Mouse (Mus musculus) heart, adult 8-10 months (tissue): Measurements from ENCODE around the gene Hist3h2ba. TPM values are rescaled to one million over a fixed set of nuclear protein-coding genes. Genes with fewer than 3 reads are reported as not detected.
A peak's percentile ranks its signal among the peaks of the same experiment; 100 is the strongest.
"Not testable (repeated sequence)": the region's sequence is repeated elsewhere in the genome, so short reads cannot be mapped to it uniquely, and the experiment has no call there.

Experiments
- DNase-seq: peaks from one replicate; pipeline ENCODE4 v3.0.0; 2022; ENCODE audit warnings: low spot score
- total RNA-seq, 4 experiments: library from RNA; stranded (reverse); gene quantifications; 2 replicates each; pipeline ENCODE4 v1.2.4; 2022

Hist3h2ba gene
- total RNA-seq, 4 experiments from 2014 or later = 1.3 to 1.4 (median 1.3) TPM; not detected in 1

- peak; percentile 90 for DNase-seq
These were observed 10.2 kb upstream of the Hist3h2ba start, which contains the start of gene Rnf187 for GRCm38 (mm10) chr11:58938322-58939087. TSS of gene Rnf187 (minus strand) at chr11:58938916.

GRCm38 (mm10) chr11:58939088-58939439 lies 9.7 kb upstream of the Hist3h2ba start:
- DNase-seq = no peak

DNA sequence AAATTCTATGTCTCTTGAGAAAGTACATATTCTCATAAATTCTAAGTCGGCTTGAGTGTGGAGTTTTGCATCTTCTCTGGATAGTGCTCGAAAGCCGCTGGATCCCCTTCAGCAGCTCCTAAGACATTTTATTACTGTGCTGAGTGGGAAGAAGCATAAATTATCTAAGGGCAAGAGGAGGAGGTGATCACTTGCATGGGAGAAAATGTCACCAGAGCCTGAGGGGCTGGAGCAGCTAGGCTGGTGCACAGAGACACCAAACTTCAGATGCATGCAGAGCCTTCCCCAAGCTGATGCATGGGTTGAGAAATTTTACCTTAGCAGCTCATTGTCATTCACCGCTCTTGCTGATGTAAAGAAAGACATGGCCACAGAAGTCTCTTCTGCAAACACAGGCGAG lies 4.6 kb upstream of the Hist3h2ba start:
- DNase-seq = no peak

DNA sequence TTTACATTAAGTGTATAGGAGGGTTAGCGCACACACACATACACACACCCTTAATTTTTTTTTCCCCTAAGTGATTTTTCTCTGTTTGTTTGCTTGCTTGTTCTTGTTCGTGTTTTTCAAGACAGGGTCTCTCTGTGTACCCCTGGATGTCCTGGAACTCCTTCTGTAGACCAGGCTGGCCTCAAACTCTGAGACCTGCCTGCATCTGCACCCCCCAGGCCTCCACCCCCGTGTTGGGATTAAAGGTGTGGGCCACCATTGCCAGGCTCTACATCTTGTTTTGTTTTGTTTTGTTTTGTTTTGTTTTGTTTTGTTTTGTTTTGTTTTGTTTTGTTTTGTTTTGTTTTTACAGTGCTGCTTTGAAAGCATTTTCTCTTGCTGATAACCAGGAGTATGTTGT lies 1.4 kb upstream of the Hist3h2ba start:
- DNase-seq = no peak

DNA sequence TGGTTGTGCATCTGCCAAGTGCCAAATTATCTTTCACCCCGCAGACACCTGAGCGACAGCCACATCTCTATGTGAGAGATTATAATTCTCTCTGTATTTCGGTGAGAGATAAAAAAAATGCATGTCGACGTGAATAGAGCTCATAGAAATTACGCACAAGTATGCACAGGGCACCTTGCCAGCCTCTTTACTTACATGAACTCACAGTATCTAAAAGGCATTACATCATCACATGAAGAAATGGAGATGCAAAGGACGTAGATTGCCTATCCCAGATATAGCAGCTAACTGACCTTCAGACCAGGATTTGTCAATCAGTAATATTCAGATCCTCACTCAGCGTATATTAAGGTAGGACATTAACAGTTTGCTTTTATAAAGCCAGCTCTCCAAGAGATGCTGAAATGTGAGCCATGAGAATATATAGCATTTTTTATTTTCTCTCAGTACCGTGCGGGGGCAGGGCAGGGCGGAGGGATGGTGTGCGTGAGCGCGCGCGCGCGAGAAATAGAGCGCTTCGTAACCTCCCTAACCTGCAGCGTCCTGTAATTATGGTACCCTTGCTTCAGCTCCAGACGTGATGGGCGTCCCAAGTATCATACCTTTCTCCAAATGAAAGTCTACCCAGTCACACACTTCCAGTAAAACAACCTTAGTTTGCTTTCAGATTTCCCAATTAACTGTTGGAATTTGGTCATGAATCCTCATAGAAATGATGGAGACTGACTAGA lies 757 bp upstream of the Hist3h2ba start:
- no peak for DNase-seq

- DNase-seq = no peak
These were observed 1.0 kb downstream of the Hist3h2ba start for GRCm38 (mm10) chr11:58949480-58950431.

DNA sequence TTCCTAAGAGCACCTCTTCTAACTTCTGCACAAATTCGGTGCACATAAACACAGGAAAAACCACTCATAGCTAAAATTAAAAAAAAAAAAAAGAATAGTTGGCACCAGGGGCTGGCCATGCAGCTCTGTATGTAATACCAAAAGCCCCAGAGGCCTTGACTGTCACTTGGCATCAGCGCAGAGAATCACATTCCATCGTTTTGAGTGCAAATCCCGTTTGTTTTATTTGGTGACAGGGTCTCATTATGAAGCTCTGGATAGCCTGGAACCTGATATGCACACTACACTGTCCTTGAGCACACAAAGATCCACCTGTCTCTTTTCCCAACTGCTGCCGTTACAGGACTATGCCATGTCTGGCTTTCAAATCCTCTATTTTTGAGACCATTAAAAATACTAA lies 2.5 kb downstream of the Hist3h2ba start:
- no peak for DNase-seq

GRCm38 (mm10) chr11:58953351-58954169 lies 4.8 kb downstream of the Hist3h2ba start:
- DNase-seq = no peak

GRCm38 (mm10) chr11:58954170-58954419 lies 5.4 kb downstream of the Hist3h2ba start:
- DNase-seq = not testable (repeated sequence)

DNA sequence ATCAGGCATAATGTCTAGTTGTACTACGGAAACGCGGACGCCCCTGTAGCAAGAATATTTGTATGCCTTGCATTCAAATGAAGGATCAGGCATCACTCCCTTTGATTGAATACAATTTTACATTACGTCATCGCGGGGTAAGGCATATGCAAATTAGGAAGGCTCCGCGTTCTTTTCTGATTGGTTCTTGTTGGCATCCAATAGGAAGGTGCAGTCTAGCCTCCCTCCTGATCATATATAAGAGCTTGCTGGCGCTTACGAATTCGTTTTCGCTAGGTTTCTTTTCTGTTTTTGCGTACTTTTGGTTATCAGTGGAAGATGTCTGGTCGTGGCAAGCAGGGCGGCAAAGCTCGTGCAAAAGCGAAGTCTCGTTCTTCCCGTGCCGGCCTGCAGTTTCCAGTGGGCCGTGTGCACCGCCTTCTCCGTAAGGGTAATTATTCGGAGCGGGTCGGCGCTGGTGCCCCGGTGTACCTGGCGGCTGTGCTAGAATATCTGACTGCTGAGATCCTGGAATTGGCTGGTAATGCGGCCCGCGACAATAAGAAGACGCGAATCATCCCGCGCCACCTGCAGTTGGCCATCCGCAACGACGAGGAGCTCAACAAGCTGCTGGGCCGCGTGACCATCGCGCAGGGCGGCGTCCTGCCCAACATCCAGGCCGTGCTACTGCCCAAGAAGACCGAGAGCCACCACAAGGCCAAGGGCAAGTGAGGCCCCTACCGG lies 5.9 kb downstream of the Hist3h2ba start, which contains the start of the genes Hist3h2a and Trim17:
Gene Hist3h2a, plus strand, starts transcription at position 266 of the 723 bp plus-strand sequence.
Gene Trim17, plus strand, starts transcription at position 266 of the 723 bp plus-strand sequence.
- peak; percentile 98 for DNase-seq

DNA sequence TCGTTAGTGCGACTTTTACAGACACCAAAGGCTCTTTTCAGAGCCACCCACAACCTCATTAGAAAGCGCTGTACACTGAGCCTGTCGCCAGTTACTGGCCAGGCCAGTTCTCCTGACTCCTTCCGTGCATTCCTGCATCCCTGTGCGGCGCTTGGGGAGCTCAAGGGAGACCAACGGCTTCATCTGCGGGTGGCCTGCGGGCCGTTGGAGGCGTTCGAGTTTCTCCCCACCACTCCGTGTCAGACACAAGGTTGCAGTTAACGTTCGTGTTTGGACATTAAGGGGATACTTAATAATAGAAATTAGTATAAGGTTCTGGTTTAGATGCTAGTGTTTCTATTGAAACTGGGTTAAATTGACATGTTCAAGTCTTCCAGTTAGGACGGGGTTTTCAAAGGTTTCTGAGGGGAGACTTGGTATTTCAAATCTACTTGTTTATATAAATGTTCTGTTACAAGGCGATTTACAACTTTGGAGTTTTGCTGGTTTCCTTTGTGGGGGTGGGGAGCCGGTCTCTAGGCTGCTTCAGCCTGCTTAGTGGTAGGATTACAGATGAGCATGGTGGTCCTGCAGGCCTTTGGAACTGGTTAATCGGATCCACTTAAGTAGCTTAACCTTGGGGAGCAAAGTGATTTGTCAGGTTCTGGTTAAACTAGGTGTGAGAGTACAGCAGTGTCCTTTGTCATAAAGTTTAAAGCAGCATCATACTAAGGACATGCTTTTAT lies 6.6 kb downstream of the Hist3h2ba start:
- no peak for DNase-seq

DNA sequence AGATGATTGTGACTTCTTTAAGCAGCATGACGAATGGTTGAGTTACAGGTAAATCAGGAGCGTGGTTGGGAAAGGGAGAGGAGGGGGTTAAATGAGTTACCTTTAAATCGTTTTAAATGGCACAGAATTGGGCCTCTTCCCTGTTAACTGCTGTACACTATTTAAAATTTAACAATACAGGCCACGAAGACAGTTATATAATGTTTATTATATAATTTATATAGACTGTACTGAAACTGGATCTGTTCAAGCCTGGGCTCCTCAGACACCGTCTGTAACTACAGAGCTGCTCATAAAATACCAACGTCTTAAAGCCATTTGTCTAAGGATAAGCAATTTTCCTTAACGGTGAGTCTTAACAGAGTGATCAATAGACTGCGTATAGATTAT lies 7.1 kb downstream of the Hist3h2ba start:
- no peak for DNase-seq

- DNase-seq = no peak
These were observed 8.7 kb downstream of the Hist3h2ba start for GRCm38 (mm10) chr11:58957226-58957914.

DNA sequence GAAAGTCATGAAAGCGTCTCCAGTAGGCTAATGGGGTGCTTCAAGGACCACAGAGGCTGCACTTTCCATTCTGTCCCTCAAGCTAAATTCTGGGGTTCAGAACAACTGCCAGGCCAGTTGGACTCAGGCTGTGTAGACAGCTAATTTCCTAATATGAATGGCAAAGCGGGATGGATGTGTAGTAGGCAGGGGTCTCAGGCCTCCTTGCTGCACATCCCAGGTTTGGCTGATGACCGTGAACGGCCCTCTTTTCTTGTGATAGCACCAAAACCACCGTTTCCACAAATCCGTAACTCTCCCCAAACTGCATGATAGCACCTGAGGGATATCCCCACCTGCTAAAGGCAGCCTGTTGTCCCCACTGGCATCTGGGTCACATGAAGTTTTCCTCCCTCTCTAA lies 9.8 kb downstream of the Hist3h2ba start:
- DNase-seq = no peak

- no peak for DNase-seq
These were observed 10.6 kb downstream of the Hist3h2ba start for GRCm38 (mm10) chr11:58959186-58959825.

DNA sequence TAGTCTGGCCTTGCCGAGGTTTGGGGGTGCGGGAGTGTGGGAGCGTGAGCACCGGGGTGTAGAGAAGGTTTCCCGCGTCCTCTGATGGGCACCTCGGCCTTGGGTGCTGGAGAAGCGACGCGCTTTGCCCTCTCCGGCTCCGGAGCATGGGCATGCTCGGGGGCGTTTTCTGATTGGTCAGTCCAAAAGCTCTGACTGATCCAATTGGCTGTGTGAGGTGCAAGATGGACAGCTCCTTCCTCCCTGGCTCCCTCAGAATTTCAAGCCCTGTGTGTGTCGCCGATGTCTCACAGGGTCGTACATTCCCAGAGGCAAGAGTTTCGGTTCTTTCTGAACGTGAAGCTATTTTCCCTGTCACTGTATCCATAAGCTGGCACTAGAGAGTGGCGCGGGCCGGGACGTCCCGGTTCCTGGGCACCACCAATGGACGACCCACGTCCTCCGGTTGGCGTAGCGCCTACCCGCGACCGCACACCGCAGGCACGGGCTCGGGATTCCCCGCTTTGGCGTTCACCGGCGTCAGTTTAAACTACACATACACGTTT lies 11.3 kb downstream of the Hist3h2ba start:
- peak; percentile 82 for DNase-seq

- DNase-seq = no peak
These were observed 12.9 kb downstream of the Hist3h2ba start for GRCm38 (mm10) chr11:58961364-58962177.
